Mouse (Mus musculus) stomach, embryonic 15.5 days (tissue): ENCODE measurements at regions not wholly inside any gene's neighbourhood (a gene's known extent, or its start where the extent isn't known, plus 50 kb on each side); places are given as distances from the start of the nearest gene placed in this dataset.

Experiments
- ATAC-seq: fragments of 200-750 bp; cut with Nextera tagmentation; 2 replicates; pipeline ENCODE4 v1.8.0; 2017; ENCODE audit warnings: low read depth, moderate number of reproducible peaks, moderate TSS enrichment; ENCODE audit not compliant: insufficient read depth, low FRiP score
- H3K27ac ChIP-seq: fragments of 300-500 bp; sonication (generic); 2 replicates; pipeline ENCODE4 v1.5.1; 2015; ENCODE audit warnings: mild to moderate bottlenecking, inconsistent platforms
- H3K27me3 ChIP-seq: fragments of 300-500 bp; sonication (generic); replicated peaks from 2 replicates; pipeline ENCODE4 v1.6.1; 2015; ENCODE audit warnings: inconsistent platforms
- H3K36me3 ChIP-seq: fragments of 300-500 bp; sonication (generic); 2 replicates; pipeline ENCODE4 v1.6.1; 2015; ENCODE audit warnings: inconsistent platforms
- H3K4me1 ChIP-seq: fragments of 300-500 bp; sonication (generic); 2 replicates; pipeline ENCODE4 v1.6.1; 2015; ENCODE audit warnings: inconsistent platforms
- H3K4me2 ChIP-seq: fragments of 300-500 bp; sonication (generic); 2 replicates; pipeline ENCODE4 v1.6.1; 2015; ENCODE audit warnings: mild to moderate bottlenecking, inconsistent platforms
- H3K4me3 ChIP-seq: fragments of 300-500 bp; sonication (generic); replicated peaks from 2 replicates; pipeline ENCODE4 v1.5.1; 2015; ENCODE audit warnings: inconsistent platforms
- H3K9ac ChIP-seq: fragments of 300-500 bp; sonication (generic); 2 replicates; pipeline ENCODE4 v1.6.1; 2015; ENCODE audit warnings: inconsistent platforms
- H3K9me3 ChIP-seq: fragments of 300-500 bp; sonication (generic); 2 replicates; pipeline ENCODE4 v1.6.1; 2016; ENCODE audit warnings: inconsistent platforms
- WGBS: fragments of 180-500 bp; shearing (Covaris S2); methylation state at CpG from one replicate; pipeline ENCODE4 v1.1.7; 2015; 5-methylcytosine and 5-hydroxymethylcytosine counted together

GRCm38 (mm10) chr1:88969016-88969415 is 101.2 kb upstream of the Sh3bp4 start:
- Histone ChIP-seq H3K27ac (no peak overlapping the region), H3K4me3 (no peak overlapping the region), H3K36me3 (no peaks in the 10 kb centered on the region), H3K9ac (no peak overlapping the region), H3K9me3 (no peaks in the 10 kb centered on the region), H3K27me3 (no peaks in the 10 kb centered on the region), H3K4me2 (no peak overlapping the region), H3K4me1 (no peaks in the 10 kb centered on the region)
- ATAC-seq, result no peak
- WGBS, result 60% methylated on average over 7 of the region's 7 CpGs

GRCm38 (mm10) chr1:88969630-88970029 is 100.6 kb upstream of the Sh3bp4 start:
- Histone ChIP-seq H3K27me3 (no peaks in the 10 kb centered on the region), H3K4me1 (no peaks in the 10 kb centered on the region), H3K9ac (no peak overlapping the region), H3K27ac (no peak overlapping the region), H3K4me2 (no peak overlapping the region), H3K36me3 (no peaks in the 10 kb centered on the region), H3K4me3 (no peak overlapping the region), H3K9me3 (no peaks in the 10 kb centered on the region)
- no peak for ATAC-seq
- 92% methylated on average over 3 of the region's 3 CpGs for WGBS

GRCm38 (mm10) chr1:88976101-88976500 is 94.1 kb upstream of the Sh3bp4 start:
- 82% methylated on average over 8 of the region's 8 CpGs for WGBS
- Histone ChIP-seq H3K36me3 (no peaks in the 10 kb centered on the region), H3K27ac (no peak overlapping the region), H3K9me3 (no peaks in the 10 kb centered on the region), H3K4me2 (no peak overlapping the region), H3K4me1 (no peaks in the 10 kb centered on the region), H3K4me3 (no peak overlapping the region), H3K27me3 (no peaks in the 10 kb centered on the region), H3K9ac (no peak overlapping the region)
- no peak for ATAC-seq

GRCm38 (mm10) chr1:88988011-88988695 is 82.1 kb upstream of the Sh3bp4 start:
- no peak overlapping the region for H3K27ac ChIP-seq
- no peaks in the 10 kb centered on the region for H3K36me3 ChIP-seq
- no peaks in the 10 kb centered on the region for H3K9me3 ChIP-seq
- peaks cover 4% of the 10 kb centered on the region; the same call in 1 of the 2 replicates for H3K4me1 ChIP-seq
- ATAC-seq, result no peak
- no peak overlapping the region for H3K9ac ChIP-seq
- no peak overlapping the region for H3K4me2 ChIP-seq
- H3K27me3 ChIP-seq, result no peaks in the 10 kb centered on the region
- H3K4me3 ChIP-seq, result no peak overlapping the region

- Histone ChIP-seq H3K27me3 (no peaks in the 10 kb centered on the region), H3K4me2 (no peak overlapping the region), H3K36me3 (no peaks in the 10 kb centered on the region), H3K27ac (no peak overlapping the region), H3K4me1 (peaks cover 6% of the 10 kb centered on the region; the same call in 1 of the 2 replicates), H3K4me3 (no peak overlapping the region), H3K9ac (no peak overlapping the region), H3K9me3 (no peaks in the 10 kb centered on the region)
- WGBS, result 57% methylated on average over 12 of the region's 12 CpGs
- no peak for ATAC-seq
These were observed 75.5 kb upstream of the Sh3bp4 start for GRCm38 (mm10) chr1:88994588-88995331.

GRCm38 (mm10) chr1:88995945-88996344 is 74.3 kb upstream of the Sh3bp4 start:
- no peaks in the 10 kb centered on the region for H3K9me3 ChIP-seq
- H3K4me3 ChIP-seq, result no peak overlapping the region
- H3K4me1 ChIP-seq, result peaks cover 6% of the 10 kb centered on the region; the same call in 1 of the 2 replicates
- no peak for ATAC-seq
- no peaks in the 10 kb centered on the region for H3K36me3 ChIP-seq
- WGBS, result 42% methylated on average over 8 of the region's 8 CpGs
- H3K4me2 ChIP-seq, result no peak overlapping the region
- H3K27ac ChIP-seq, result no peak overlapping the region
- no peak overlapping the region for H3K9ac ChIP-seq
- H3K27me3 ChIP-seq, result no peaks in the 10 kb centered on the region

- Histone ChIP-seq H3K4me2 (no peak overlapping the region), H3K4me1 (peaks cover 6% of the 10 kb centered on the region; the same call in 1 of the 2 replicates), H3K9ac (no peak overlapping the region), H3K27ac (no peak overlapping the region), H3K27me3 (no peaks in the 10 kb centered on the region), H3K36me3 (no peaks in the 10 kb centered on the region), H3K9me3 (no peaks in the 10 kb centered on the region), H3K4me3 (no peak overlapping the region)
- WGBS, result 64% methylated on average over 7 of the region's 7 CpGs
- ATAC-seq, result no peak
These were observed 73.6 kb upstream of the Sh3bp4 start for GRCm38 (mm10) chr1:88996657-88997056.

- 74% methylated on average over 12 of the region's 12 CpGs for whole genome bisulfite sequencing
These were observed 72.4 kb upstream of the Sh3bp4 start for GRCm38 (mm10) chr1:88997847-88998246.

GRCm38 (mm10) chr1:89002326-89002725 is 67.9 kb upstream of the Sh3bp4 start:
- WGBS, result 76% methylated on average over 3 of the region's 3 CpGs
- no peak overlapping the region for H3K9ac ChIP-seq
- ATAC-seq, result no peak
- H3K4me1 ChIP-seq, result no peaks in the 10 kb centered on the region
- H3K27ac ChIP-seq, result no peak overlapping the region
- no peak overlapping the region for H3K4me3 ChIP-seq
- H3K27me3 ChIP-seq, result no peaks in the 10 kb centered on the region
- H3K9me3 ChIP-seq, result no peaks in the 10 kb centered on the region
- H3K4me2 ChIP-seq, result no peak overlapping the region
- no peaks in the 10 kb centered on the region for H3K36me3 ChIP-seq

More at GRCm38 (mm10) chr1:88997847-88998246, 72.4 kb upstream of the Sh3bp4 start:
- Histone ChIP-seq H3K4me3 (no peak overlapping the region), H3K4me2 (no peak overlapping the region), H3K36me3 (no peaks in the 10 kb centered on the region), H3K9me3 (no peaks in the 10 kb centered on the region), H3K27me3 (no peaks in the 10 kb centered on the region), H3K9ac (no peak overlapping the region), H3K27ac (no peak overlapping the region), H3K4me1 (peaks cover 6% of the 10 kb centered on the region; the same call in 1 of the 2 replicates)
- no peak for ATAC-seq

GRCm38 (mm10) chr1:89003752-89004151 is 66.5 kb upstream of the Sh3bp4 start:
- Histone ChIP-seq H3K27ac (no peak overlapping the region), H3K27me3 (no peaks in the 10 kb centered on the region), H3K36me3 (no peaks in the 10 kb centered on the region), H3K4me1 (no peaks in the 10 kb centered on the region), H3K9ac (no peak overlapping the region), H3K4me3 (no peak overlapping the region), H3K4me2 (no peak overlapping the region), H3K9me3 (no peaks in the 10 kb centered on the region)
- 83% methylated on average over 2 of the region's 2 CpGs for WGBS
- ATAC-seq, result no peak

GRCm38 (mm10) chr1:89007476-89007875 is 62.7 kb upstream of the Sh3bp4 start:
- WGBS, result 92% methylated on average over 7 of the region's 7 CpGs
- Histone ChIP-seq H3K4me2 (no peak overlapping the region), H3K36me3 (no peaks in the 10 kb centered on the region), H3K9me3 (no peaks in the 10 kb centered on the region), H3K4me3 (no peak overlapping the region), H3K27ac (no peak overlapping the region), H3K27me3 (no peaks in the 10 kb centered on the region), H3K4me1 (no peaks in the 10 kb centered on the region; the same call in 1 of the 2 replicates), H3K9ac (no peak overlapping the region)
- ATAC-seq, result no peak

GRCm38 (mm10) chr1:89010170-89010569 is 60.0 kb upstream of the Sh3bp4 start:
- WGBS, result 63% methylated on average over 2 of the region's 2 CpGs
- Histone ChIP-seq H3K27ac (no peak overlapping the region), H3K9ac (no peak overlapping the region), H3K36me3 (no peaks in the 10 kb centered on the region), H3K4me2 (no peak overlapping the region), H3K27me3 (no peaks in the 10 kb centered on the region), H3K9me3 (no peaks in the 10 kb centered on the region), H3K4me3 (no peak overlapping the region), H3K4me1 (no peaks in the 10 kb centered on the region; the same call in 1 of the 2 replicates)
- no peak for ATAC-seq
